8 mouse cellular contexts compared by ENCODE assay signal in the genomic region with DNA sequence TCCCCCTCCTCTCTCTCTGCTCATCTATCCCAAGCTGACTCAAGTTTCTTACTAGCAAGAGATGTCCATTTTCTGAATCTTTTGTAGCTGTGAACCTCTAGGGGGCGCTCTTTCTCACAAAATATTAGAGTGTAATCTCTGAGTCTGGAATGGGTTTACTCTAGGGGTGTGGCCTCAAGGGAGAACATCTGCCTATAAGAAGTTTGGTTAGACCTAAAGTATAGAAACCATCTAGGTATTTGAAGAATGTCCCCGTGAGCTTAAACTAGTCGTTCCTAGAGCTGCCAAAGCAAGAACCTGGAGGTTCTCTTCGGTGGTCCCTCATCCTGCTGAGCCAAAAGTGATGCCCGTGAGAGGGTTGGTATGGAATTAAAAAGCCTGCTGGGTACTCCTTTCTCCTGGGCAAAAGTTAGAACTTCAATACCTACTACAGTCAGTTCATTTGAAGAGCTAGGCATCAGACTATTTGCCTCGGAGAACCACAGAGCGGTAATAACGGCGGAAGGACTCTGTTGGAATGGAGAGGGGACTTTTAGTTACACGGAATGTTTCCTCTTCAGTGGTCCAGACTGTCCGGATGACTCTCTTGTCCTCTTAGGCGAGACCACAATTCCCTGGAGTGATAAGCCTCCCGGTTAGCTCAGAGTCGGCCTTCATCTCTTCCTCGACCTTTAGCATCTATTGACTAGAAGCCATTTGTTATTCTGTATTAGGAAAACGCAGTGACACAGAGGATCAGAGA. TPM values are rescaled to one million over a fixed set of nuclear protein-coding genes. Genes with fewer than 3 reads are reported as not detected.
DNase-seq lines count a peak whose midpoint lies in the region; ATAC-seq and TF ChIP-seq lines count a peak whose summit lies in the region.

No protein-coding gene starts in this region.

- H3K4me1 ChIP-seq in lung, embryonic 15.5 days = 0 out of 2 replicates have a peak, but pooled peaks cover 5% of the 10 kb centered on the region
- H3K4me1 ChIP-seq in olfactory bulb, adult 2 months (ENCODE audit: control insufficient read depth, insufficient read depth, low read length) = peaks cover 6% of the 10 kb centered on the region; the same call in 1 of the 2 replicates

- WGBS in lung, embryonic 15.5 days = 5% methylated on average over 16 of the region's 16 CpGs
- WGBS in olfactory bulb, adult 2 months = 9% methylated on average over 16 of the region's 16 CpGs

- no peak for ATAC-seq in cerebellum, adult (ENCODE audit: insufficient number of reproducible peaks, low FRiP score, low TSS enrichment)
- ATAC-seq in erythroblast, adult 5-6 weeks (replicated peaks; ENCODE audit: low FRiP score, poor library complexity, severe bottlenecking) = peak; percentile 65; the same call in 1 of the 2 replicates
- ATAC-seq in lung, embryonic 15.5 days (ENCODE audit: borderline replicate concordance, extremely low read depth, low FRiP score, low TSS enrichment) = peak; percentile 71

- peak overlapping the region; percentile 76 for H3K27ac ChIP-seq in lung, embryonic 15.5 days
- H3K27ac ChIP-seq in olfactory bulb, adult 2 months (ENCODE audit: insufficient read depth, low read depth, low read length) = no peak overlapping the region

- H3K36me3 ChIP-seq in lung, embryonic 15.5 days = no peaks in the 10 kb centered on the region

- no peaks in the 10 kb centered on the region for H3K9me3 ChIP-seq in lung, embryonic 15.5 days

- TF ChIP-seq POLR2A in olfactory bulb, adult 2 months (IDR thresholded peaks at IDR 0.05; ENCODE audit: insufficient read depth, low read depth, low read length) = no peak

- peak overlapping the region; percentile 84 for H3K4me2 ChIP-seq in lung, embryonic 15.5 days

- peak overlapping the region; percentile 49 for H3K9ac ChIP-seq in lung, embryonic 15.5 days

- intact Hi-C loops in heart, postnatal 10 days (cut with DNase I) = loop anchor here (1.0 to 5.0 kb wide), 2 partner anchors 86 to 188 kb away; no protein-coding TSS in a partner anchor

- peak; percentile 6 for DNase-seq in cerebellum, adult 11 months
- peak; percentile 85 for DNase-seq in adrenal gland, postnatal 14 days
- peak; percentile 87 to 93 for DNase-seq in heart, postnatal 10 days
- peak; percentile 40 to 66 for DNase-seq in kidney, postnatal 4 days

- peak overlapping the region; percentile 54 for H3K4me3 ChIP-seq in lung, embryonic 15.5 days
- H3K4me3 ChIP-seq in olfactory bulb, adult 2 months (ENCODE audit: insufficient read depth, low read depth, low read length) = peak overlapping the region; percentile 41

- TF ChIP-seq CTCF in olfactory bulb, adult 2 months (IDR thresholded peaks at IDR 0.05; ENCODE audit: insufficient read depth, low read depth, low read length) = no peak

- H3K27me3 ChIP-seq in lung, embryonic 15.5 days = no peaks in the 10 kb centered on the region

RNA-seq across cellular contexts. Expression of a gene that starts 0.6 kb away (rescaled TPM):
- total RNA-seq in adrenal gland, postnatal 14 days (2021) = 31.3 and 35.4 TPM in 2 replicates
- not detected in 2 replicates for total RNA-seq in erythroblast, adult 5-6 weeks (2015; ENCODE audit: low replicate concordance)
- 0.68 and 0.70 TPM in 2 replicates for total RNA-seq in erythroblast, adult 5-6 weeks (2017; ENCODE audit: low replicate concordance)
- total RNA-seq in heart, postnatal 10 days (2021) = 10 to 100 TPM; 13.5 to 15.0 TPM
- polyA plus RNA-seq in lung, embryonic 15.5 days (2015; fragmentation: Nextera tagmentation; extraction: Ambion mirVana) = 24.3 and 25.0 TPM in 2 replicates
- not detected in 2 replicates for polyA plus RNA-seq in olfactory bulb, adult 2 months (2012; ENCODE audit: insufficient read depth, insufficient read length, low replicate concordance, missing spikeins)

RNA-seq across cellular contexts. Expression of a gene that starts 35.8 kb away (rescaled TPM):
- total RNA-seq in adrenal gland, postnatal 14 days (2021) = 24.1 and 26.9 TPM in 2 replicates
- total RNA-seq in erythroblast, adult 5-6 weeks (2015; ENCODE audit: low replicate concordance) = 14.8 and 19.6 TPM in 2 replicates
- 18.8 and 32.6 TPM in 2 replicates for total RNA-seq in erythroblast, adult 5-6 weeks (2017; ENCODE audit: low replicate concordance)
- total RNA-seq in heart, postnatal 10 days (2021) = 10 to 100 TPM; 19.2 TPM
- polyA plus RNA-seq in lung, embryonic 15.5 days (2015; fragmentation: Nextera tagmentation; extraction: Ambion mirVana) = 49.6 and 56.6 TPM in 2 replicates
- not detected in 2 replicates for polyA plus RNA-seq in olfactory bulb, adult 2 months (2012; ENCODE audit: insufficient read depth, insufficient read length, low replicate concordance, missing spikeins)

Comparison
In these comparisons a context has a peak if more than half of its experiments do, and no peak if none do; other contexts are left out.
1. DNase-seq: peak in every context shown above with its lines; median percentile 90 in heart, postnatal 10 days; 85 in adrenal gland, postnatal 14 days; 53 in kidney, postnatal 4 days; 6 in cerebellum, adult 11 months.
2. RNA of a gene that starts 0.6 kb away (total RNA-seq): 31.3 to 35.4 TPM in adrenal gland, postnatal 14 days and 13.5 to 15.0 TPM in heart, postnatal 10 days; 0.68 to 0.70 TPM in erythroblast, adult 5-6 weeks; every median in the first group is over 4 times any median in the second.